Comparison of ENCODE assay signal across 13 mouse cellular contexts in the genomic region with DNA sequence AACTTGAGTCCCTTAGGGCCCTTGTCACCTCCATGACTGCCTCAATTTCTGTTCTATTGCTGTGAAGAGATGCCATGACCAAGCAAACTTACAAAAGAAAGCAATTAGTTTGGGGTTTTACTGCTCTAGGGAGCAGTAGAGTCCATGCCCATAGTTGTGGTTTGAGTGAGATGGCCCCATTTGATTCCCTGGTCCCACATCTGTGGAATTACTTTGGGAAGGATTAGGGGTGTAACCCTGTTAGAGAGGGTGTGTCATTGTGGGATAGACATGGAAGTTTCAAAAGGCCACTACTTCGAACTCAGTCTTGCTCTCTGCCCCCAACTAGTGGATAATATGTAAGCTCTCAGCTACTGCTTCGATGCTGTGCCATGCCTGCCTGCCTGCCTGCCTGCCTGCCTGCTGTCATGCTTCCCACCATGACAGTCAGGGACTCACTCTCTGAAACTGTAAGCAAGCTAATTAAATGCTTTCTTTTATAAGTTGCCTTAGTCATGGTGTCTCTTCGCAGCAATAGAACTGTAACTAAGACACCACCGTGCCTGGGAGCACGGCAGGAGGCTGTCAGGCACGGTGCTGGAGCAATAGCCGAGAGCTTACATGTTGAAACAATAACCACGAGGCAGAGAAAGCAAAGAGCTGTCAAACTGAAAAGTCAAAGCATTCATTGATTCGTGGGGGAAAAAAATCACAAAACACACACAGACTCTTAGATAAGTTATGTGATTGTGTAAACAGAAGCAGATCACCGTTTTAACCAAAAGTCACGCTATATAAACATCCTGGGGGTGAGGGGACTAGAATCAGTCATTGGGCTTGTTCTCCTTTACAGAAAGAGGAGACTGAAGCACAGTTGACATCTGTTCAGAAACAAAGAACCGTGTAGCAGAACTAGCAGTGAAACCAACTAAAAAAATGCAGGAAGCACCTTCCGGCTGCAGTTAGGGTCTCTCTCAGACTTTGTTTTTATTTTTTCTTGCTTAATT. TPM values are rescaled to one million over a fixed set of nuclear protein-coding genes. Genes with fewer than 3 reads are reported as not detected.
DNase-seq lines count a peak whose midpoint lies in the region; ATAC-seq and TF ChIP-seq lines count a peak whose summit lies in the region.
"Had no signal": no experiment of that assay in that cellular context is flagged by ENCODE, and none has a peak within 500 bp of the region (broad histone marks: within the 10 kb centered on the region; RNA-seq: fewer than 3 reads in every experiment).

No protein-coding gene starts in this region.

- peak overlapping the region; percentile 35 for H3K4me2 ChIP-seq in hindbrain, embryonic 12.5 days (replicated peaks)
- no peak overlapping the region for H3K4me2 ChIP-seq in kidney, embryonic 14.5 days (replicated peaks; ENCODE audit: low read depth, low read length)

- peak; percentile 20 for TF ChIP-seq CTCF in left cerebral cortex, adult 2 months (IDR thresholded peaks at IDR 0.05)

- 17% methylated on average over 13 of the region's 13 CpGs for WGBS in hindbrain, embryonic 12.5 days
- WGBS in kidney, embryonic 14.5 days: 50% methylated on average over 13 of the region's 13 CpGs

- no peak for DNase-seq in left cerebral cortex, adult 2 months (ENCODE audit: extremely low spot score in 1 of 2, low spot score in 2 of 2)
- DNase-seq in left cerebral cortex, adult 9 months (ENCODE audit: low spot score in 2 of 2): no peak
- DNase-seq in embryo, embryonic 11 days: peak; percentile 43
- peak; percentile 19 for DNase-seq in neural tube, embryonic 10.5 days (ENCODE audit: extremely low spot score, low spot score)
- no peak for DNase-seq in natural killer cell, adult 2 months (ENCODE audit: low spot score in 2 of 2)
- no peak for DNase-seq in thymus, postnatal 36 days
- DNase-seq: cerebellum, adult 9-10 months; heart, postnatal 10 days had no signal

- peaks cover 8% of the 10 kb centered on the region; the same call in 1 of the 2 replicates for H3K4me1 ChIP-seq in hindbrain, embryonic 12.5 days
- H3K4me1 ChIP-seq in kidney, embryonic 14.5 days (ENCODE audit: control insufficient read depth, insufficient read depth, low read length): no peaks in the 10 kb centered on the region

- no peak overlapping the region for H3K4me3 ChIP-seq in left cerebral cortex, adult 2 months
- H3K4me3 ChIP-seq in hindbrain, embryonic 12.5 days: no peak overlapping the region
- no peak overlapping the region for H3K4me3 ChIP-seq in kidney, embryonic 14.5 days (ENCODE audit: low read length)

- intact Hi-C loops in left cerebral cortex, adult 2 months (cut with DNase I): no loop called here

- peak; percentile 86 for ATAC-seq in hindbrain, embryonic 12.5 days (ENCODE audit: low FRiP score)
- no peak for ATAC-seq in kidney, embryonic 14.5 days (ENCODE audit: low FRiP score, low TSS enrichment)

- no peaks in the 10 kb centered on the region for H3K9me3 ChIP-seq in hindbrain, embryonic 12.5 days (replicated peaks)
- peaks cover 2% of the 10 kb centered on the region; the same call in 1 of the 2 replicates for H3K9me3 ChIP-seq in kidney, embryonic 14.5 days (ENCODE audit: control insufficient read depth, low read length)

- H3K27ac ChIP-seq in left cerebral cortex, adult 2 months: no peak overlapping the region
- H3K27ac ChIP-seq in hindbrain, embryonic 12.5 days: 0 out of 2 replicates have a peak overlapping the region, but pooled peaks have one; percentile 48
- H3K27ac ChIP-seq in kidney, embryonic 14.5 days (ENCODE audit: low read depth, low read length): no peak overlapping the region

- H3K36me3 ChIP-seq in hindbrain, embryonic 12.5 days: no peaks in the 10 kb centered on the region
- no peaks in the 10 kb centered on the region for H3K36me3 ChIP-seq in kidney, embryonic 14.5 days (ENCODE audit: control insufficient read depth, insufficient read depth, low read length)

- no peak overlapping the region for H3K9ac ChIP-seq in hindbrain, embryonic 12.5 days
- no peak overlapping the region for H3K9ac ChIP-seq in kidney, embryonic 14.5 days (ENCODE audit: low read depth, low read length)

- peaks cover 2% of the 10 kb centered on the region; the same call in 1 of the 2 replicates for H3K27me3 ChIP-seq in hindbrain, embryonic 12.5 days
- no peaks in the 10 kb centered on the region for H3K27me3 ChIP-seq in kidney, embryonic 14.5 days (ENCODE audit: control insufficient read depth, insufficient read depth, low read length)

RNA-seq across cellular contexts. Expression of a gene that starts 13.0 kb away (rescaled TPM):
- 1 to 10 TPM; 1.2 to 1.4 TPM for total RNA-seq in left cerebral cortex, adult 2 months (2021)
- polyA plus RNA-seq in hindbrain, embryonic 12.5 days (2016; fragmentation: Nextera tagmentation; extraction: Ambion mirVana): 3.9 and 5.4 TPM in 2 replicates
- 1.2 and 1.9 TPM in 2 replicates for polyA plus RNA-seq in kidney, embryonic 14.5 days (2014; fragmentation: Nextera tagmentation; extraction: Ambion mirVana)

RNA-seq across cellular contexts. Expression of a gene that starts 25.4 kb away (rescaled TPM):
- total RNA-seq in left cerebral cortex, adult 2 months (2021): 10 to 100 TPM; 96.5 to 97.2 TPM
- 4.2 and 10.2 TPM in 2 replicates for polyA plus RNA-seq in hindbrain, embryonic 12.5 days (2016; fragmentation: Nextera tagmentation; extraction: Ambion mirVana)
- polyA plus RNA-seq in kidney, embryonic 14.5 days (2014; fragmentation: Nextera tagmentation; extraction: Ambion mirVana): not detected in 2 replicates
- total RNA-seq: heart, postnatal 10 days; neutrophil, adult 5-6 weeks had no signal
- polyA plus RNA-seq: small intestine, adult 2 months; urinary bladder, adult 2 months had no signal

RNA-seq across cellular contexts. Expression of a gene that starts 57.7 kb away (rescaled TPM):
- total RNA-seq in left cerebral cortex, adult 2 months (2021): 10 to 100 TPM; 31.4 to 32.2 TPM
- 87.8 and 99.9 TPM in 2 replicates for polyA plus RNA-seq in hindbrain, embryonic 12.5 days (2016; fragmentation: Nextera tagmentation; extraction: Ambion mirVana)
- polyA plus RNA-seq in kidney, embryonic 14.5 days (2014; fragmentation: Nextera tagmentation; extraction: Ambion mirVana): 92.9 and 105 TPM in 2 replicates

Comparison
In these comparisons a context has a peak if more than half of its experiments do, and no peak if none do; other contexts are left out.
1. DNase-seq: peak in embryo, embryonic 11 days (single experiment) and neural tube, embryonic 10.5 days (single experiment); none in left cerebral cortex, adult 2 months (0 of 2), left cerebral cortex, adult 9 months (0 of 2), natural killer cell, adult 2 months (0 of 2) and thymus, postnatal 36 days (0 of 2).